Mouse (Mus musculus) hindbrain, postnatal 0 days (tissue): ENCODE results near the gene She. TPM values are rescaled to one million over a fixed set of nuclear protein-coding genes. Genes with fewer than 3 reads are reported as not detected.

ENCODE experiments used
- ATAC-seq: fragments of 200-750 bp; cut with Nextera tagmentation; 2 replicates; pipeline ENCODE4 v1.8.0; 2017; ENCODE audit warnings: mild to moderate bottlenecking, moderate TSS enrichment, moderate library complexity
- DNase-seq: peaks from one replicate; pipeline ENCODE4 v3.0.0-alpha.2; 2015; ENCODE audit warnings: low spot score
- H3K27ac ChIP-seq: fragments of 300-500 bp; sonication (generic); 2 replicates; pipeline ENCODE4 v1.5.1; 2014; ENCODE audit warnings: mild to moderate bottlenecking
- H3K27me3 ChIP-seq: fragments of 300-500 bp; sonication (generic); 2 replicates; pipeline ENCODE4 v1.6.1; 2014; ENCODE audit warnings: low read length, mixed read lengths; ENCODE audit not compliant: insufficient read depth
- H3K36me3 ChIP-seq: fragments of 300-500 bp; sonication (generic); 2 replicates; pipeline ENCODE4 v1.6.1; 2014; ENCODE audit warnings: low read length, mixed read lengths; ENCODE audit not compliant: insufficient read depth
- H3K4me1 ChIP-seq: fragments of 300-500 bp; sonication (generic); 2 replicates; pipeline ENCODE4 v1.6.1; 2014; ENCODE audit warnings: antibody characterized with exemption, low read length, mixed read lengths; ENCODE audit not compliant: insufficient read depth
- H3K4me2 ChIP-seq: fragments of 300-500 bp; sonication (generic); 2 replicates; pipeline ENCODE4 v1.6.1; 2014; ENCODE audit warnings: low read depth, mild to moderate bottlenecking, low read length, moderate library complexity, mixed read lengths
- H3K4me3 ChIP-seq: fragments of 300-500 bp; sonication (generic); 2 replicates; pipeline ENCODE4 v1.5.1; 2014; ENCODE audit warnings: low read length
- H3K9ac ChIP-seq: fragments of 300-500 bp; sonication (generic); replicated peaks from 2 replicates; pipeline ENCODE4 v1.6.1; 2014; ENCODE audit warnings: mild to moderate bottlenecking, low read length, moderate library complexity, mixed read lengths
- H3K9me3 ChIP-seq: fragments of 300-500 bp; sonication (generic); 2 replicates; pipeline ENCODE4 v1.6.1; 2016; ENCODE audit warnings: low read length, mixed read lengths
- CTCF ChIP-seq: IDR thresholded peaks from 2 replicates; pipeline ENCODE4 v1.5.1; 2016; ENCODE audit warnings: antibody characterized with exemption, control low read depth, low read depth
- WGBS: fragments of 180-500 bp; shearing (Covaris S2); extraction: QIAGEN DNeasy Blood & Tissue Kit; methylation state at CpG from one replicate; pipeline ENCODE4 v1.1.7; 2014; 5-methylcytosine and 5-hydroxymethylcytosine counted together
- polyA plus RNA-seq: library from polyadenylated mRNA; unstranded; fragments of >200 nt; fragmentation: Nextera tagmentation; extraction: Ambion mirVana; gene quantifications from 2 replicates; pipeline ENCODE4 v1.2.1, GENCODE M21; 2015
- total RNA-seq: library from RNA; depleted of rRNA; stranded (reverse); fragments of >200 nt; gene quantifications from 2 replicates; pipeline ENCODE4 v1.2.3, GENCODE M21; 2014

The She gene
- total and polyA plus RNA-seq, 2 experiments from 2014 or later, result 1.1 to 1.9 TPM

DNA sequence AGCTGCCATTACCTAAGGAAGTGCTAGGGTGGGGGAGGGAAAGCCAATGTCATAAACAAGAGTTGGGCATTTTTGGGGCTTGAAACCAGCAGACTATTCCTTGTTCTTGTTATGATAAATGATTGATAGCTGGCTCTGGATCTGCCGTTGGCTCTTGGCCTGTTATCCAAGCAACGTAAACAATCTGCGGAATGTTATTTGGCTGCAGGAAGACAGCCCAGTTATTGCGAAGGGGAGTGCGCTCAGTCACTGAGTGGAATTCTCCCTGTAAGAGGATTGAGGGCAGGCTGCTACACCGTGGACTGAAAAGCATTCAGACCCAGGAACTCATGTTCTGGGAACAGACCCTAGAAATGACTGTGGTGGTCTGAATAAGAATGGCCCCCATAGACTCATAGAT is 41.5 kb downstream of the She start:
- Histone ChIP-seq H3K4me3 (no peak overlapping the region), H3K4me1 (peaks cover 5% of the 10 kb centered on the region), H3K36me3 (no peaks in the 10 kb centered on the region), H3K4me2 (no peak overlapping the region), H3K27me3 (no peaks in the 10 kb centered on the region), H3K9me3 (no peaks in the 10 kb centered on the region), H3K27ac (no peak overlapping the region), H3K9ac (no peak overlapping the region)
- ATAC-seq (no peak), DNase-seq (no peak)
- WGBS, result 52% methylated on average over 6 of the region's 6 CpGs
- TF ChIP-seq CTCF, result no peak

DNA sequence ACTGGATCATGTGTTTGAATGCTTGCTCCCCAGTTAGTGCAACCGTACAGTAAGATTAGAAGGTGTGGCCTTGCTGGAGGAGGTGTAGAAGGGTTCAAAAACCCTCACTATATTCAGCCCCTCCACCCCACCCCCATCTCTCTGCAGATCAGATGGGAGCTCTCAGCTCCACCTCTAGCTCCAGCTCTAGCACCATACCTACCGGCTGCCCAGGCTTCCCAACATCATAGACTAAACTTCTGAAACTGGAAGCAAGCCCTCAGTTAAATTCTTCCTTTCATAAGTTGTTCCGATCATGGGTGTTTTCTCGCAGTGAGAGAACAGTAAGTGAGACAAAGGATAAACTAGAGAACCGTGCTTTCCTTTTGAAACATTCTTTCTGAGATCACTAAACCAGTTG is 42.9 kb downstream of the She start:
- Histone ChIP-seq H3K27ac (no peak overlapping the region), H3K4me1 (no peaks in the 10 kb centered on the region), H3K9ac (no peak overlapping the region), H3K4me3 (no peak overlapping the region), H3K36me3 (no peaks in the 10 kb centered on the region), H3K4me2 (no peak overlapping the region), H3K27me3 (no peaks in the 10 kb centered on the region), H3K9me3 (no peaks in the 10 kb centered on the region)
- no peak for TF ChIP-seq CTCF
- DNase-seq (no peak), ATAC-seq (no peak)
- WGBS, result 91% methylated on average over 5 of the region's 5 CpGs

- no peak overlapping the region for H3K9ac ChIP-seq
These were observed 43.9 kb downstream of the She start for GRCm38 (mm10) chr3:89875021-89875420.

DNA sequence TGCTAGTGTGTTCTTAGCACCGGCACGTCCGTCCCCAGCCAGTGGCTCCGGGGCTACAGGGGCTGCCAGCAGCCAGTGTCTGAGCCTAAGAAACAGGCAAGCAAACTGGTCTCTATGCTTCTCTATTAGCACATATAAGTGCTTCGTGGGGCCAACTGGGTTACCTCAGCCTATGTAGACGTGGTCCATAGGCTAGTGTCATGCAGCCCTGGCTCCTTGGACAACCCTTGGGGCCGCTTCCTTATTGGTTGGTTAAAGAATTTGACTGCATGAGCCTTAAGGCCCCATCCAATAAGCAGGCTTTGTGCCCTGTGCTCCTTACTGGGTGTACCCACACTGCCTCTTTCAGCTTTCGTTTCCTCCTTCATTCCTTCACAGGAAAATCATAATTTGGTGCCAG is 44.6 kb downstream of the She start:
- H3K4me1 ChIP-seq, result no peaks in the 10 kb centered on the region
- 81% methylated on average over 8 of the region's 8 CpGs for WGBS
- DNase-seq (no peak), ATAC-seq (no peak)
- no peak overlapping the region for H3K4me3 ChIP-seq
- no peak overlapping the region for H3K9ac ChIP-seq
- no peaks in the 10 kb centered on the region for H3K27me3 ChIP-seq
- no peaks in the 10 kb centered on the region for H3K9me3 ChIP-seq
- H3K27ac ChIP-seq, result no peak overlapping the region
- no peak overlapping the region for H3K4me2 ChIP-seq
- TF ChIP-seq CTCF, result no peak
- no peaks in the 10 kb centered on the region for H3K36me3 ChIP-seq

More at GRCm38 (mm10) chr3:89875021-89875420, 43.9 kb downstream of the She start:
- H3K27me3 ChIP-seq, result no peaks in the 10 kb centered on the region
- no peak for TF ChIP-seq CTCF
- no peaks in the 10 kb centered on the region for H3K4me1 ChIP-seq
- no peak overlapping the region for H3K27ac ChIP-seq
- no peak overlapping the region for H3K4me2 ChIP-seq
- DNase-seq, result no peak
- no peaks in the 10 kb centered on the region for H3K9me3 ChIP-seq
- no peaks in the 10 kb centered on the region for H3K36me3 ChIP-seq
- WGBS, result 82% methylated on average over 9 of the region's 9 CpGs
- no peak for ATAC-seq
- no peak overlapping the region for H3K4me3 ChIP-seq

DNA sequence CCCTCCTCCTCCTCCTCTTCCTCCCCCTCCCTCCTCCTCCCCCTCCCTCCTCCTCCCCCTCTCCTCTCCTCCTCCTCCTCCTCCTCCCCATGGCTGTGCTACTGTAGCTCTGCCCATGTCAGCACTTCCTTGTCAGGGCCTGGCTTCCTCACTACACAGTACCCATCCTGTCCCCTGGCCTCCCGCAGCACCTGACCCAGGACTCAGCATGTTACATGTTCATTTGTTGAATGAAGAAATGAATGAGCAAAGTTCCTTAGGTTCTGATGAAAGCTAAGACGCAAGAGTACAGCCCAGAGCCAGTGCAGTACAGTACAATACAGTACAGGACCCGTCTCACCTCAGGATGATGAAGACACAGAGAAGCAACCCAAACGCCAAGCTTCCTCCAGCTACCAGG is 45.3 kb downstream of the She start:
- TF ChIP-seq CTCF, result no peak
- WGBS, result 75% methylated on average over 4 of the region's 4 CpGs
- Histone ChIP-seq H3K36me3 (no peaks in the 10 kb centered on the region), H3K9me3 (no peaks in the 10 kb centered on the region), H3K4me3 (no peak overlapping the region), H3K27me3 (no peaks in the 10 kb centered on the region), H3K4me2 (no peak overlapping the region), H3K27ac (no peak overlapping the region), H3K9ac (no peak overlapping the region), H3K4me1 (no peaks in the 10 kb centered on the region)
- no peak for DNase-seq
- no peak for ATAC-seq

DNA sequence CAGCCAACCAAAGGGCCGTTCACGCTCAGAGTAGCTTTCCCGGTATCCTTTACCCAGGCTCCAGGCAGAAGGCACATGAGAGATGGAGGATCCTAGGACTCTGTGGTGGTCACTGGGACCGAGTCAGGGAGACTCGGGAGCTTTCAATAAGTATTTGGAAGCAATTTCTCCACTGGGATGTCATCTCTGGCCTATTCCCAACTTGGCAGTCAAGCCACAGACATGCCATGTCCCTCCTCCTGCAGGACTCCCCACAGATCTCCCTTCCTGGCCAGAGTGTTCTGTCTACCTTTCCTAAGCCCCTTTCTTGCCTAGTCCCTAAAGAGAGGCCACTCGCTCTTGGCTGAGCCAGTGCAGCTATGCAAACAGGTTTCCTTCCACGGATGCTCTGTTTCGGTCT is 46.0 kb downstream of the She start:
- ATAC-seq (no peak), DNase-seq (no peak)
- H3K27me3 ChIP-seq, result no peaks in the 10 kb centered on the region
- 66% methylated on average over 8 of the region's 8 CpGs for WGBS
- no peaks in the 10 kb centered on the region for H3K9me3 ChIP-seq
- H3K27ac ChIP-seq, result no peak overlapping the region
- H3K4me3 ChIP-seq, result no peak overlapping the region
- no peaks in the 10 kb centered on the region for H3K4me1 ChIP-seq
- no peak overlapping the region for H3K4me2 ChIP-seq
- no peak overlapping the region for H3K9ac ChIP-seq
- no peaks in the 10 kb centered on the region for H3K36me3 ChIP-seq
- TF ChIP-seq CTCF, result no peak

DNA sequence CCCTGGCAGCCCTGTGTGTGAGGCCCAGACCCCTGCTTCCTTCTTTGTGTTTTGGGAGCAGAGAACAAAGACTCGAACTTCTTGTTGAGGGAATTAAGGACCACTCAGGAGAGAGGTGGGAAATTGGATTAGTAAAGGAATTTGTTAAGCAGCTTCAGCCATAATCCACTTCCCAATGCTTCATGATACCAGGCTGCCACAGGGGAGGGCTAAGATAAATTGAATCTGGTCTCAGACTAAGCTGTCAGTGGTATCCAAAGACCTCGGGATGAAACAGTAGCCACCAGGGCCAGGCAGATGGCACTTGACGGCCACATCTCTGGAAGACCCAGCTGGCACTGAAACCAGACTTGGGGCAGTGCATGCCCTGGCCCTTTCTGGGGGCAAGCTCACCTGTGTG is 47.3 kb downstream of the She start:
- no peak overlapping the region for H3K27ac ChIP-seq
- no peaks in the 10 kb centered on the region for H3K36me3 ChIP-seq
- H3K4me2 ChIP-seq, result no peak overlapping the region
- ATAC-seq (no peak), DNase-seq (no peak)
- WGBS, result 32% methylated on average over 3 of the region's 3 CpGs
- H3K4me1 ChIP-seq, result no peaks in the 10 kb centered on the region
- H3K27me3 ChIP-seq, result no peaks in the 10 kb centered on the region
- no peak overlapping the region for H3K9ac ChIP-seq
- no peaks in the 10 kb centered on the region for H3K9me3 ChIP-seq
- no peak overlapping the region for H3K4me3 ChIP-seq
- no peak for TF ChIP-seq CTCF
